Mouse (Mus musculus) cerebellum, adult (tissue): ENCODE measurements around the gene Mecp2.

Experiments
- ATAC-seq: cut with Nextera tagmentation; 2 replicates; pipeline ENCODE4 v1.9.2; 2017; ENCODE audit warnings: mild to moderate bottlenecking, moderate library complexity, mixed read lengths; ENCODE audit not compliant: insufficient number of reproducible peaks, low FRiP score, low TSS enrichment

Mecp2 gene

GRCm38 (mm10) chrX:74022795-74023187 lies 112.4 kb downstream of the Mecp2 start:
- ATAC-seq, result no peak

- ATAC-seq, result no peak
Measured at GRCm38 (mm10) chrX:74014597-74014996, 120.6 kb downstream of the Mecp2 start.

GRCm38 (mm10) chrX:74008063-74008462 lies 127.1 kb downstream of the Mecp2 start:
- ATAC-seq, result no peak

- no peak for ATAC-seq
Measured at GRCm38 (mm10) chrX:74006401-74006800, 128.8 kb downstream of the Mecp2 start.

GRCm38 (mm10) chrX:74003644-74004043 lies 131.5 kb downstream of the Mecp2 start:
- no peak for ATAC-seq

- no peak for ATAC-seq
Measured at GRCm38 (mm10) chrX:74001024-74001423, 134.1 kb downstream of the Mecp2 start.

GRCm38 (mm10) chrX:73998911-73999869 lies 136.0 kb downstream of the Mecp2 start:
- ATAC-seq, result no peak

GRCm38 (mm10) chrX:73977783-73978182 lies 157.4 kb downstream of the Mecp2 start:
- no peak for ATAC-seq
